Mouse (Mus musculus) liver, adult 2 months (tissue): ENCODE measurements at regions not wholly inside any gene's neighbourhood (a gene's known extent, or its start where the extent isn't known, plus 50 kb on each side); places are given as distances from the start of the nearest gene placed in this dataset.
A peak's percentile ranks its signal among the peaks of the same experiment; 100 is the strongest.

Experiments
- DNase-seq: peaks from one replicate; pipeline ENCODE4 v3.0.0-alpha.2; 2011; ENCODE audit warnings: low read depth, low spot score; ENCODE audit errors: extremely low read depth
- H3K27ac ChIP-seq: fragments of 200-500 bp; replicated peaks from 2 replicates; pipeline ENCODE4 v1.5.1; 2012; ENCODE audit warnings: low read depth, mild to moderate bottlenecking, control low read depth, inconsistent platforms, low read length; ENCODE audit not compliant: insufficient read depth
- H3K27me3 ChIP-seq: fragments of 200-500 bp; 2 replicates; pipeline ENCODE4 v1.6.1; 2012; ENCODE audit warnings: mild to moderate bottlenecking, moderate library complexity, low read length, inconsistent platforms; ENCODE audit not compliant: control insufficient read depth, insufficient read depth
- H3K36me3 ChIP-seq: fragments of 200-500 bp; 2 replicates; pipeline ENCODE4 v1.6.1; 2012; ENCODE audit warnings: low read length, inconsistent platforms; ENCODE audit not compliant: control insufficient read depth, insufficient read depth
- H3K4me1 ChIP-seq: fragments of 200-500 bp; 2 replicates; pipeline ENCODE4 v1.6.1; 2011; ENCODE audit warnings: low read length; ENCODE audit not compliant: control insufficient read depth, insufficient read depth
- H3K4me3 ChIP-seq: fragments of 200-500 bp; 2 replicates; pipeline ENCODE4 v1.5.1; 2011; ENCODE audit warnings: low read depth, mild to moderate bottlenecking, control low read depth, low read length, moderate library complexity; ENCODE audit not compliant: insufficient read depth
- H3K79me2 ChIP-seq: fragments of 200-500 bp; 2 replicates; pipeline ENCODE4 v1.6.1; 2012; ENCODE audit warnings: inconsistent platforms, mild to moderate bottlenecking, low read length, moderate library complexity; ENCODE audit not compliant: control insufficient read depth, insufficient read depth
- H3K9ac ChIP-seq: fragments of 200-500 bp; 2 replicates; pipeline ENCODE4 v1.6.1; 2012; ENCODE audit warnings: low read depth, mild to moderate bottlenecking, control low read depth, inconsistent platforms, low read length
- CTCF ChIP-seq: fragments of 200-500 bp; IDR thresholded peaks from 2 replicates; pipeline ENCODE4 v1.5.1; 2011; ENCODE audit warnings: low read depth, low read length, control low read depth
- POLR2A ChIP-seq: fragments of 200-500 bp; IDR thresholded peaks from 2 replicates; pipeline ENCODE4 v1.6.1; 2011; ENCODE audit warnings: low read length, control low read depth; ENCODE audit not compliant: insufficient read depth; ENCODE audit errors: extremely low read depth
- WGBS: fragments of 180-500 bp; shearing (Covaris S2); methylation state at CpG from one replicate; pipeline ENCODE4 v1.1.7; 2018; 5-methylcytosine and 5-hydroxymethylcytosine counted together

DNA sequence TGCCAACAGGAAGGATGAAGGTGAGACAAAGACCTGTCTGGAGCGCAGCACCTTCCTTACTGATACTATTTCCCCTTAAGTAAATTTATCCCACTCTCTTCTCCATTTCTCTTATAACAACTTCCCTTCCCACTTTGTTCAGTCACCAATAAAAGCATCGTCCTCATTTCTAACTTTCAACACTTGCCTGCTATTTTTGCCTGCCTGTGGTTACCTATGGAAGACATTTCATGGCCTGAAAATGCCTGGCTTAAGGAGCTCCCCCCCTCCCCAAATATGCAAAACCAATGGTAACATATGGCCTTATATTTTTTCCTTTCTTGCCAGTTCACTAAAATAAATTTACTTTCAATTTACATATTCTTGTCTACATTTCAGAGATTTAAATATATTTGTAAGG lies 271.0 kb upstream of the Cxxc4 start:
- no peak overlapping the region for H3K4me3 ChIP-seq
- peaks cover 2% of the 10 kb centered on the region; the same call in 1 of the 2 replicates for H3K27me3 ChIP-seq
- 78% methylated on average over 2 of the region's 2 CpGs for WGBS
- no peaks in the 10 kb centered on the region for H3K79me2 ChIP-seq
- no peak overlapping the region for H3K9ac ChIP-seq
- no peak for TF ChIP-seq POLR2A
- TF ChIP-seq CTCF, result no peak
- no peak for DNase-seq
- H3K36me3 ChIP-seq, result no peaks in the 10 kb centered on the region
- H3K4me1 ChIP-seq, result no peaks in the 10 kb centered on the region
- no peak overlapping the region for H3K27ac ChIP-seq

DNA sequence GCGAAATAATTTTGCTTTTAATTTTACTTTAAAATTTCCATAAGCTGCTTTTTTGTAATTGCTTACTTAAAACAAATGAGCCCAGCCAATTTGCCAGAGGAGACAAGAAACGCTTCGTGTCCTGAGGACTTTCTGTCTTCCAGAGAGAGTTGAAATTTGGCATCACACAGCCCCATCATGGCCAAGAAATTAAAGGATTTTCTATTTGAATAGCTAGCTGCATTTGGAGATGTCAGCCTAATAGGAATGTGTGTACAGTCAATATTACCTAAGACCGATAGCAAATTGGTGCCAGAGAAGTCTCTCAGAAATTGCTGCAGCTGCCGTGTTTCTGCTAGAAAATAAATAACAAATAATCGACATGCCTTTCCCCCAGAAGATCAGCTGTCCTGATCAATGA lies 268.1 kb upstream of the Cxxc4 start:
- no peak overlapping the region for H3K9ac ChIP-seq
- H3K4me3 ChIP-seq, result no peak overlapping the region
- H3K79me2 ChIP-seq, result no peaks in the 10 kb centered on the region
- WGBS, result 37% methylated on average over 6 of the region's 6 CpGs
- TF ChIP-seq POLR2A (no peak), CTCF (no peak)
- peak; percentile 66 for DNase-seq
- H3K36me3 ChIP-seq, result no peaks in the 10 kb centered on the region
- H3K27ac ChIP-seq, result no peak overlapping the region
- peaks cover 2% of the 10 kb centered on the region; the same call in 1 of the 2 replicates for H3K27me3 ChIP-seq
- no peaks in the 10 kb centered on the region for H3K4me1 ChIP-seq

DNA sequence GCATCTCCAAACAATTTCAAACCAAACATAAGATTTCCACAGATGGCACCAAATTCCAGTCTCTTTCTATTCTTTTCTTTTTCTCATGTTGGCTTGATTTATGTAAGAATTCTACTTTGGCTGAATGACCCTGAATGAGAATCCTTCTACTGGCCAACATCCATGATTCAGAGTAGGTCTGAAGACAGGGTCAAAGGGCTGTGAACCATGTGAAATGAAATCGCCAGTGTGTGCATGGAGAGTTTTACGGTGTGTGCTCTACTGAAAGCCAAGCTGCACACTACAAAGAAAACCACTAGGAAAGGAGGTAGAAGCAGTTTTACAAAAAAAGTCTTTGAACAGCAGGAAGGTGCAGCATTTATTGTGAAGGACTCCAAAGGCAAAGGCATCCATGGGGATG lies 263.5 kb upstream of the Cxxc4 start:
- Histone ChIP-seq H3K79me2 (no peaks in the 10 kb centered on the region), H3K27ac (no peak overlapping the region), H3K36me3 (no peaks in the 10 kb centered on the region), H3K27me3 (no peaks in the 10 kb centered on the region), H3K4me3 (no peak overlapping the region), H3K4me1 (no peaks in the 10 kb centered on the region), H3K9ac (no peak overlapping the region)
- TF ChIP-seq POLR2A (no peak), CTCF (no peak)
- DNase-seq, result no peak
- 62% methylated on average over 2 of the region's 2 CpGs for WGBS

- TF ChIP-seq CTCF (no peak), POLR2A (no peak)
- H3K4me1 ChIP-seq, result no peaks in the 10 kb centered on the region
- H3K4me3 ChIP-seq, result no peak overlapping the region
- H3K27me3 ChIP-seq, result no peaks in the 10 kb centered on the region
- H3K36me3 ChIP-seq, result no peaks in the 10 kb centered on the region
- no peak for DNase-seq
- WGBS, result 76% methylated on average over 2 of the region's 2 CpGs
- no peak overlapping the region for H3K27ac ChIP-seq
- no peaks in the 10 kb centered on the region for H3K79me2 ChIP-seq
- no peak overlapping the region for H3K9ac ChIP-seq
Observed at GRCm38 (mm10) chr3:133987681-133988080, 248.6 kb upstream of the Cxxc4 start.

- Histone ChIP-seq H3K36me3 (no peaks in the 10 kb centered on the region), H3K27ac (no peak overlapping the region), H3K4me3 (no peak overlapping the region), H3K79me2 (no peaks in the 10 kb centered on the region), H3K27me3 (no peaks in the 10 kb centered on the region), H3K4me1 (no peaks in the 10 kb centered on the region), H3K9ac (no peak overlapping the region)
- no peak for TF ChIP-seq POLR2A
- TF ChIP-seq CTCF, result no peak
- no peak for DNase-seq
- 83% methylated on average over 2 of the region's 2 CpGs for WGBS
Observed at GRCm38 (mm10) chr3:133993971-133994370, 242.3 kb upstream of the Cxxc4 start.

DNA sequence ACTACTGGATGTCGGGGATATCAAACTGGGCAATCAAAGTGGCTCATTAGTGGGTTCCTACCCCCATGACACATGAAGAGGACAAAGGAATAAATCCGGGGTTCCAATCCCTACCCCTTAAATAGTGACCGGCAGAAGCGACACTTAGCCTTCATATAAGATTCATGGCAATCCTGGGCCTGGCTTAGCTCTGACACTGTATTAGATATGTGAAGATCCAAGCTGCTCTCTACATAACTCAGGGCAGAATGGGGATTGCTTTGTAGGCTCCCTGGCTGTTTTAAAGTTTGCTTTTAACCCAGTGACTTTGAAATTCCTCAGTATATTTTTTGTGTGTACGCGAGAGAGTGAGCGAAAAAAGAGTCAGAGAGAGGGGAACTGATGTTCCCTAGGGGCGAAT lies 236.3 kb upstream of the Cxxc4 start:
- H3K9ac ChIP-seq, result no peak overlapping the region
- no peaks in the 10 kb centered on the region for H3K79me2 ChIP-seq
- H3K36me3 ChIP-seq, result no peaks in the 10 kb centered on the region
- no peak overlapping the region for H3K4me3 ChIP-seq
- H3K4me1 ChIP-seq, result no peaks in the 10 kb centered on the region
- no peak overlapping the region for H3K27ac ChIP-seq
- TF ChIP-seq POLR2A, result no peak
- no peak for TF ChIP-seq CTCF
- no peak for DNase-seq
- no peaks in the 10 kb centered on the region for H3K27me3 ChIP-seq
- 85% methylated on average over 8 of the region's 8 CpGs for WGBS
